Mouse (Mus musculus): ENCODE results near the gene Col4a2.

The Col4a2 gene

DNA sequence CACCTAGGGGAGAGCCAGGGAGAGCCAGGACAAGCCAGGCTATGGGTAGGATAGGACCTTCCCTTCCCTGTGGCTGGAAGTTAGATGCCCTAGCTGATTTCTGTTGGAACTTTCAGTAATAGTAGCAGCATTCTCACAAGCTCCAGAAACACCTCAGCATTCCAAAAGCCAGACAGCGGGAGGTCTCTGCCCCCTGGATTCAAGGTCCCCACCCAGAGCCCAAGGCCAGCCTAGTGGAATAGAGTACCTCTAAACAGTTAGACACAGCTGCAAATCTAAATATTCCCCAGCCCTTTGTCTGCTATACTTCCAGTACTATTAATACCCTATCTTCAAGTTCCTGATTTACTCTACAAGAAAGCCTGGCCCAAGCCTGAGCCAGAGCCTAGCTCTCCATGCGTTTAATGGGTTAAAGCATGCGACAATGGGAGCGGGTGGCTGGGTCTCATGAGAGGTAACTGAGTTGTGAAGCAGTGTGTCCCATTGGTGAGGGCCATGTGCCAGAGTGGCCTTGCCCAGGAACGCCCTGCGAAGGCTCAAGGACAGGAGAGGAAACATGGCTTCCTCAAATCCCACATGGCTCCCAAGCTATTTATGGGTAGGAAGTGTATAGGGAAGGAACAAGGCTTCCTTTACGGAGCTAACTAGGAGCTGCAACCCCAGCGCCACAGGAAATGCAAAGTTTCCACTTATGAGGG is 15.3 kb upstream of the Col4a2 start:
- no peak for DNase-seq

DNA sequence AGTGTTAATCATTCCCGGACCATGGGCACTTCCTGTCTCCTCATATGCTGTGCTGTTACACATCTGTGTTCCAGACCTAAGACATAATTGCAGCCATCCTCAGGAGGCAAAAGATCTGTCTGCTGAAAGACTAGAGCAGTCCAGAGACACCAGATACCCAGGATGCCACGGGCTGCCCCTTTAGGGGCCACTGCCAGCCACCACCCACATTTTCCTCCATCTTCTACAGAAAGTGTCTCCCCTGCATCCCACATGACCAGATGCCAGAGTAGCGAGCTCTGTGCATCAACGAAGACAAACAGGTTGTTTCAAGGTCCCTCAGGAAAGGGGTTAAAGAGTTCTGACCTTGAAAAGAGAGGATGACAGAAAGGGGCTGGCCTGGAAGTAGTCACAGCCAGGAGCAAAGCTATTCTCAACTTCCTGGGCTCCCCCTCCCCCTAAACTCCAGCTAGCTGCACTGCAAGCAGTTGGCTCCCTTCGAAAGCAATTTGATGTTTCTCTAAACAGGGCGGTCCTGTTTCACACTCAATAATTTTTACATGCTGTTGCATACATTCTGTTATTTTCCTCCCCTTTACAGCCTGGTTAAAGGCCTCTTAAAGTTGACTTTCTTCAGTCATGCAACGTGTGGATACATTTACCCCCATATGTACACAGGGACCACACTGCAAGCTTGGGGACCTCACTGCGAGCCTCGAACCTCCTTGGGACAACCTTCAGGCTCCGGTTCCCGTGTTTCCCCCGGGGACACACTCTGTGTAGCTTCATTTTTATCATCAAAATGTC is 13.9 kb upstream of the Col4a2 start:
- DNase-seq = no peak

- DNase-seq = no peak
Observed at GRCm38 (mm10) chr8:11299317-11299602, 13.3 kb upstream of the Col4a2 start.

DNA sequence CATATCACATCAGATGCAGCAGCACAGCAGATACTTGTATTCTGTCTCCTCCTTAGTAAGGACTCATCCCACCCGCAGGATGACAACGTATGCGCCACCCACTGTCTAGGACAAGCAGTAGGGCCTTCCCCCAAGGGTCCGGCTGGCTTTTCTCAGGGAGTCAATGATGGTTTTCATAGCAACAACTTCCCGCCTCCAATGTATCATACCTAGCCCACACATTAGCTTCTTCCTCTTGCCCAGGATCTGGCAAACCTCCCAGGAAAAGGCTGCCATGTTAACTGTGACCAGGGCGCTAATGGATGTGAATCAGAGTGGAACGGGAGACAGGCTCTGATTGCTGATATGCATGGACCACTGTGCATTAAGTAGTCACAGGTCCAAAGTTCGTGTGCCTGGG is 12.2 kb upstream of the Col4a2 start:
- DNase-seq = no peak

GRCm38 (mm10) chr8:11304027-11304601 is 8.5 kb upstream of the Col4a2 start:
- DNase-seq = no peak

- DNase-seq = no peak
Observed at GRCm38 (mm10) chr8:11305539-11305938, 7.1 kb upstream of the Col4a2 start.

GRCm38 (mm10) chr8:11307451-11307850 is 5.2 kb upstream of the Col4a2 start:
- DNase-seq = no peak

DNA sequence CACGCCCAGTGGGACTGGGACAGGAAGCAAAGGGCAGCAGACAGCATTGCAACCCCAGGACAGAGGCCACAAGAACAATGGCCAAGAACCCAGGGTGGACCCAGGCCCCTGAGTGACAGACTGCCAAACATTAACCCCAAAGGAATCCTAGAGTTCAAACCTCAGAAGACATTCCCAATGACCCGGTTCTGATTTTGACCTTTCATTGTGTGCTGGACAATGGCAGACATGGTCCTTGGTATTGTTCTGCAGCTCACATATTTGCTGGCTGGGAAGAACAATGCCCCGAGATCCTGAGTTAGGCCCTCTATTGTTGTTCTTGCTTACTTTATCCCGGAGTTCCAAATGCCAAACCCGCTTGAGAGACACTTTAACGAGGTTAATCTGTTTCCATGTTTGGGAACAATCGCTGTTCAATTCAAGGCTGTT is 4.0 kb upstream of the Col4a2 start:
- DNase-seq = no peak

DNA sequence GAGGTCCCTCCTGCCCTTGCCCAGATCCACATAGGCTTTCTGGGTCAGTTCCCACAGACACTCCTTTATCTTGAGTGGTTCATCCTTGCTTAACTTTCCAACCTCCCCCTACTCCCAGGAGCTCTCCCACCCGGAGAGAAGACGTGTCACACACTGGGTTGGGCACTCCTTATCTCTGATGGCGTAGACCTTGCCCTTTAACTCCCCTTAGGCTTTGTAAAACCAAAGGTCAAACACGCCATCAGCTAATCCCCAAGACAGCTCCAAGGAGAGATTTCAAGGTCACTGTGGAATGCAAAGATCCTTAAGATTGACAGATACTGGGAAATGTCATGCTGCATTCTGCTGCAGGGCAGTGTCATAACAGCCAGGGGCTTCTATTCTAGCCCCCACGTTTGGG is 3.4 kb upstream of the Col4a2 start:
- no peak for DNase-seq

GRCm38 (mm10) chr8:11310049-11310448 is 2.6 kb upstream of the Col4a2 start:
- DNase-seq = no peak

- no peak for DNase-seq
Observed at GRCm38 (mm10) chr8:11311681-11312348, 790 bp upstream of the Col4a2 start.

DNA sequence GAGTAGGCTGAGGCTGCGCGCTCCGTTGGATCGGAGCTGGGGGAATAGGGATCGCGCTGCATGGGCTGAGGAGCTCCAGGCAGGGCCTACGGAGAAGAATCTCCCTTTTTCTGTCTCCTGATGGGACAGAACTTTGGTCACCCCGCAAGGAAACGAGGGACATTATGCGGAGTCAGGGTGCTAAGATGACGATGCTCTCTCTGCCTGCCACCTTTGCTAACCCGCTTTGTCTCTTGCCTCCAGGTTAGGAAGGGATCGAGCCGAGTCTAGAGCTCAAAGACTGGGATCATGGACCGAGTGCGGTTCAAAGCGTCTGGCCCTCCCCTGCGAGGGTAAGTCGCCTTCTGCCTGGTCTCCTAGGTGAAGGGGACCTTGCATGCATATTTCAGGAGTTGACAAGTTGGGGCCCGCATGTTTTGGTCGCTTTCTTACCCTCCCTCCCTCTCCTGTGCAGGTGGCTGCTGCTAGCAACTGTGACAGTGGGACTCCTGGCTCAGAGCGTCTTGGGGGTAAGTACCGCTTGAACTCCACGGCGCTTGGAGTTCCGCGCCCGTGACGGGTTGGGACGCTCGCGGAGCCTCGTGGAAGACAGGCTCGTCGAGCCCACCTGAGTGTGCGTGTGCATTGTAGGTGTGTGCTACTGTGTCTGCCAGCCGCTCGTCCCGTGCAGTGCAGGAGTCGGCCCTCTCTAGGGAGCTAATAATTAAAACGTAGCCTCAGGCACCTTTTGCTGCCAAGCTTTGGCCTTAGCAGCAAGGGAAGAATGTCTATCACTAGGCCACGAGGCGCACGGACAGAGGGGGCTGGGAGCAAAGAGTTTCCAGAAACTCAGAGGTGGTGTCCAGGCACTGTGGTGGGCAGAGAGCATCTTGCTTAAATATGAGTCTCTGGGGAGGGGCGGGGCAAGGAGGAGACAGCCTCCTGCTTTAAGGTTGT is 839 bp downstream of the Col4a2 start:
- no peak for DNase-seq

DNA sequence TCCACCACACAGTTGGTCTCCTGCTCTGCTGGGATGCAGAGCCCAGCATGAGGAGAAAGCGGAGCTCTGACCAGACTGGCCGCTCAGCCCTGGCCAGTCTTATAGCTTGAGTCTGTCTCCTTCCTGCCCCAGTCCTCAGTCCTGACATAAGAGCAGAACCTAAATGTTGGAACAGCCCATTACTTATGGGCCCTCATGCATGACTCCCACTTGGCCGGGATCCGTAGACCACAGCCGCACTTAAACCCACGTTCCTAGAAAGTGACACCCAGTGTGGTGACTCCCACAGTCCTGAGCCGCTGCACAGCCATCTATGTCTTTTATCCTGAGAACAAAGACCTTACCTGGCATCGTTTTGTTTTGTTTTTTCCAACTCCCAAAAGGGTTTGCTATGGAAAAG is 2.0 kb downstream of the Col4a2 start:
- DNase-seq = no peak

- DNase-seq = no peak
Observed at GRCm38 (mm10) chr8:11315179-11315943, 2.8 kb downstream of the Col4a2 start.

- DNase-seq = no peak
Observed at GRCm38 (mm10) chr8:11316118-11316517, 3.5 kb downstream of the Col4a2 start.

GRCm38 (mm10) chr8:11319405-11319804 is 6.8 kb downstream of the Col4a2 start:
- DNase-seq = no peak

- DNase-seq = no peak
Observed at GRCm38 (mm10) chr8:11321841-11322240, 9.2 kb downstream of the Col4a2 start.

DNA sequence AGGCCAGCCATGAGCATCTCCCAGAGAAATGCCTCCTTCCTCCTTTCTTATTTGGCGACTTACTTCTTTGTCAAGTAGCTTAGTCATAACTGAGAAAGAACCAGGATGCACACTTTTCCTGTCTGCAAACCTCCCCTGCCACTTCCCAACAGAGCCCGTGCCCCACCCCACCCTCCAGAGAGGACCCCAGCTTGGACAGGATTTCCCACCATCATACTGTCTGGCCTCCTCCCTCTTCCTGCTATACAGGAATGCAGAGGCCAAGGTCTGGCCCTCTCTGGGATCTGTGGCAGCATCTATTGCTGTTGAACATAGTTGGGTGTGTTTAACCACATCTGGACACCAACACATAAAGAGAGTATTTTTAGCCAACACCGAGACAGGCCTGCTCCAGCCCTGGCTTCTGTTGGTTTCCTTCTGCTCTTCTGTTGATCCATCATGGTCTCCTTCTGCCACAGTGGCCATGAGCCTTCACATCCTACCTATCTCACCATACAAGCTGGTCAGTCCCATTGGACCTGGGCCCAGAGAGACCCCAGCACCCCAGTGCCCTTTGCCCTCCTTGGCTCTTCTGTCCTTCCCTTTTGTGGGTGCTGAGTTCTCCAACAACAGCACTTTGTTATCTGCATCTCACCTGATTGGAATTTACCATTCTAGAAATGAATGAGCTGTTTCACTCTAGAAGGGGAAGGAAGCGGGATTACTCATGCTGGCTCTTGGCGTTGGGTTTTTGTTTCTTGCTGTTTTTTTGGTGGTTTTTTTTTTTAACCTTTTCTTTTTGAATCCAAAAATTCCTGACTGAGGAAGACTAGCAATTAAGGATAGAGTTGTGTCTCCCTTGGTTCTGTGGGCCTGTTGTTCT is 10.3 kb downstream of the Col4a2 start:
- no peak for DNase-seq

- no peak for DNase-seq
Observed at GRCm38 (mm10) chr8:11323681-11324080, 11.1 kb downstream of the Col4a2 start.

DNA sequence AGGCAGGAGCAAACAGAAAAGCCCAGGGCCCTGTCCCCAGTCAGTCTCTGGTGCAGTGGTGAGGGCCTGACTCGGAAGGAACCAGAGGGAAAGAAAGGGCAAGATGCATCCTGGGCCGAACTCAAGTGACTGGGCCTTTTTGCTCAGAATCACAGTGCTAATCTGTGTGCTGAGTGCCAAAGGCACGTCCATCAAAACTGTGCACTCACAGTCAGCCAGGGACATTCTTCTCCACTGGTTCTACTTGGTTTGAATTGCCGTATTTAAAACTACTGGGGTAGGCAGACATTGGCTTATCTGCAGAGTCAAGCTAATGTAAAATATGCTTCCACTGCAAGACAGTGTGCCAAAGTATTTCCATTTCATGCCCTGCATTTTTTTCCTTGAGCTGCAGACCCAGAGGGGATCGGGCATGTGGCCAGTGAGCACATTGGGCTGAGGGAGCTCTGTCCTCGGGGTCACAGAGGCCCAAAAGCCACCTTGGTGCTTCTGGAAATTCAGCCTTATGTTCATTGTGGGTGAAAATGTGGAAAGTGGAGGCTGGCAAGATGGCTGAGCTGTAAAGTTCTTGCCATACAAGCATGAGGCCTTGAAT is 12.3 kb downstream of the Col4a2 start:
- DNase-seq = peak in 1 of 2 experiments; percentile 16

All from cerebellum, postnatal 14 days (tissue).